Mouse (Mus musculus) adrenal gland, postnatal 10 days (tissue): ENCODE results near the gene Ifitm10. TPM values are rescaled to one million over a fixed set of nuclear protein-coding genes. Genes with fewer than 3 reads are reported as not detected.

Experiments
- DNase-seq: peaks from one replicate; pipeline ENCODE4 v3.0.0; 2021; ENCODE audit warnings: mixed read lengths
- total RNA-seq, 2 experiments: library from RNA; stranded (reverse); gene quantifications; 2 replicates each; pipeline ENCODE4 v1.2.3; 2021

Gene Ifitm10
- total RNA-seq, 2 experiments from 2014 or later = 3.5 to 3.6 TPM

- DNase-seq = no peak
Measured at GRCm38 (mm10) chr7:142389961-142390650, 16.6 kb upstream of the Ifitm10 start.

GRCm38 (mm10) chr7:142388740-142389139, 15.2 kb upstream of the Ifitm10 start:
- DNase-seq = no peak

- DNase-seq = no peak
Measured at GRCm38 (mm10) chr7:142388198-142388597, 14.6 kb upstream of the Ifitm10 start.

- peak; percentile 99 for DNase-seq
Measured at GRCm38 (mm10) chr7:142387419-142388148, 14.0 kb upstream of the Ifitm10 start, which contains the start of gene Ctsd. Gene Ctsd, minus strand, starts transcription at chr7:142388038.

- DNase-seq = peak; percentile 79
Measured at GRCm38 (mm10) chr7:142386621-142387201, 13.2 kb upstream of the Ifitm10 start.

- DNase-seq = no peak
Measured at GRCm38 (mm10) chr7:142385742-142386403, 12.3 kb upstream of the Ifitm10 start.

GRCm38 (mm10) chr7:142384306-142384705, 10.8 kb upstream of the Ifitm10 start:
- DNase-seq = no peak

- DNase-seq = no peak
Measured at GRCm38 (mm10) chr7:142382567-142382966, 9.0 kb upstream of the Ifitm10 start, which contains the start of gene Gm49369. Gene Gm49369, minus strand, starts transcription at chr7:142382667.

- no peak for DNase-seq
Measured at GRCm38 (mm10) chr7:142381175-142381574, 7.6 kb upstream of the Ifitm10 start.

GRCm38 (mm10) chr7:142379186-142379585, 5.6 kb upstream of the Ifitm10 start:
- DNase-seq = no peak

GRCm38 (mm10) chr7:142377233-142377925, 3.8 kb upstream of the Ifitm10 start:
- DNase-seq = no peak

GRCm38 (mm10) chr7:142376096-142376495, 2.5 kb upstream of the Ifitm10 start:
- DNase-seq = no peak

GRCm38 (mm10) chr7:142375261-142375724, 1.7 kb upstream of the Ifitm10 start:
- peak; percentile 85 for DNase-seq

GRCm38 (mm10) chr7:142374413-142375015, 961 bp upstream of the Ifitm10 start:
- no peak for DNase-seq

- no peak for DNase-seq
Measured at GRCm38 (mm10) chr7:142373039-142373438, 514 bp downstream of the Ifitm10 start.

GRCm38 (mm10) chr7:142371768-142372661, 1.5 kb downstream of the Ifitm10 start:
- peak; percentile 68 for DNase-seq

- DNase-seq = no peak
Measured at GRCm38 (mm10) chr7:142371398-142371767, 2.2 kb downstream of the Ifitm10 start.

GRCm38 (mm10) chr7:142370937-142371336, 2.6 kb downstream of the Ifitm10 start:
- DNase-seq = no peak

- no peak for DNase-seq
Measured at GRCm38 (mm10) chr7:142369820-142370219, 3.7 kb downstream of the Ifitm10 start.

GRCm38 (mm10) chr7:142368856-142369255, 4.7 kb downstream of the Ifitm10 start:
- no peak for DNase-seq
